Mouse (Mus musculus): Measurements from ENCODE around the gene Lzts2.
A peak's percentile ranks its signal among the peaks of the same experiment; 100 is the strongest.

Lzts2 gene

GRCm38 (mm10) chr19:45048644-45049365, 34.6 kb downstream of the Lzts2 start:
- DNase-seq (ENCODE audit: low read depth, low spot score), result no peak

DNA sequence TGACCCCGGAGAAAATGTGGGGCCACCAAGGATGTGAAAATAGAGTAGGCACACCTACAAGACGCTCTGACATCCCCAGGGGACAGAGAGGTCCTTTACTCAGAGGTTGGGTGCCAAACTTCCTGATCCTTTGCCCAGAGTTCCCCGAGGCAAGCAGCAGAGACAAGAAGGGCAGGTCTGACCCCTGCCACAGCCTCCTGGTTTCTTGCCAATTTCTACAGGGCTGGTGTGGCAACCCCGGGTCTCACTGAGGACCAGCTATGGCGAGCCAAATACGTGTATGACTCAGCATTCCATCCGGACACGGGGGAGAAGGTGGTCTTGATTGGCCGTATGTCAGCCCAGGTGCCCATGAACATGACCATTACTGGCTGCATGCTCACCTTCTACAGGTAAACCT, 35.3 kb downstream of the Lzts2 start:
- no peak for DNase-seq (ENCODE audit: low read depth, low spot score)

DNA sequence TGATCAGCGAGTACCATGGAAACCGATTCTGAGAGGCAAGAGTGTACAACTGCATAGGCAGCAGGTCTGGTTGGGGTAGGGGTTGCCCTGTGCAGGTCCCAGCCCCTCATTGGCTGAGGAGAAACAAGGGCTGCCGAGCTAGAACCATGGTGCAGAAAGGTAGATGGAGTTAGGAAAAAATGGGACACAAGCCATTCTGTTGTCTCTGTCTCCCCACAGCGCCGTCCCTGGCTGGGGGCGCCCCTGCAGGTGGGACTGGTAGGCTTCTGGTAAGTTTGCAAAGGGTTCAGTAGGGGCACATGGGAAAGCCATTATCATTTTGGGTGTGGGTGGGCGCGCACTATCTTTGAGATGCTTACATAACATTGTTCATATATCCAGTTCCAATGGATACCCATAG, 39.2 kb downstream of the Lzts2 start:
- no peak for DNase-seq (ENCODE audit: low read depth, low spot score)

- DNase-seq (ENCODE audit: low read depth, low spot score), result no peak
These were observed 40.9 kb downstream of the Lzts2 start for GRCm38 (mm10) chr19:45054892-45055690.

DNA sequence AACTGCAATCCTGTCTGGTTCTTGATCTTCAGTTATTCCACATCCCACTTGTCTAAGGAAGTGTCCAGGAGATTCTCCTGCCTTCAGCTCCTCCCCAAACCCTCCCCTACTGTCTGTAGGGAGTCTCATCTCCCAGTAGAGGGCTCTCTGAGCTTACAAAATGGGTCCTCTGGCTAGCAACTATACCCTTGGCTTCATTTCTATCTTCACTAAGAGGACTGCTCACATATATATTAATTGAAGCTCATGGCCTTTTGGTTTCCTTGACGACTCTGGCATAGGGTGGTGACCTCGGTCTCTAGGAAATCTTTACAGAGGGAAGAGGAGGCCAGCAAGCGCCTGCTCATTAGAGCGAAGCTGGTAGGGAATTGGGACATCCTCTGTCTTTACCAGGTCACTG, 42.1 kb downstream of the Lzts2 start:
- peak; percentile 73 for DNase-seq (ENCODE audit: low read depth, low spot score)

DNA sequence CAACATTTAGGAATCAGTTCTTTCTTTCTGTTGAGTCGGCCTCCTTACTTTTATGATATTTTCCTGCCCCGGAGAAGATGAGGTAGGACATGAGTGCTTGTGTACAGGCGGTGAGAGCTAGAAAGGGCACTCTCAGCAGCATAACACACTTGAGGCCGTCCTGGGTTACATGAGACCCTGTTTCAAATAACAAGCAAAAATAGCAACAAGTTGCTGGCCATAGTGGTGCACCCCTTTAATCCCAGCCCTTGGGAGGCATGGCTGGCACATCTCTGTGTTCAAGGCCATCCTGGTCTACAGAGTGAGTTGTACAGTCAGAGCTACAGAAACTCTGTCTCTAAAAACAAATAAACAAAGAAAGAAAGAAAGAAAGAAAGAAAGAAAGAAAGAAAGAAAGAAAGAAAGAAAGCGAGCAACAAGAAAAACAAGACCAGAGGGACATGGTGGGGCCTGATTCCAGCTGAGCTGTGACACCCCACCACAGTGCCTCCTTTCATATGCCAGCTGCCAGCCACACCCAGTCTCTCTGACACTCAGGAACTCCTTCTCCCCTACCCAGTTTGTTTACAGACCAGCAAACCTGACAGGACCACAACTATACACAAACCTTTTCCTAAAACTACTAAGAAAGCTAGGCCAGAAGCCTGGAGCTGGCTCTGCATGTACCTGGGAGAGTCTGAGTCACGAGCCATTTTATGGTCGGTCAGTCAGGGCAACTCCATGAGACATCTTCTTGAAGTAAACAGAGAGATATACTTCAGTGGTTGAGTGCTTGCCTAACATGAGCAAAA, 42.9 kb downstream of the Lzts2 start:
- no peak for DNase-seq (ENCODE audit: low read depth, low spot score)

DNA sequence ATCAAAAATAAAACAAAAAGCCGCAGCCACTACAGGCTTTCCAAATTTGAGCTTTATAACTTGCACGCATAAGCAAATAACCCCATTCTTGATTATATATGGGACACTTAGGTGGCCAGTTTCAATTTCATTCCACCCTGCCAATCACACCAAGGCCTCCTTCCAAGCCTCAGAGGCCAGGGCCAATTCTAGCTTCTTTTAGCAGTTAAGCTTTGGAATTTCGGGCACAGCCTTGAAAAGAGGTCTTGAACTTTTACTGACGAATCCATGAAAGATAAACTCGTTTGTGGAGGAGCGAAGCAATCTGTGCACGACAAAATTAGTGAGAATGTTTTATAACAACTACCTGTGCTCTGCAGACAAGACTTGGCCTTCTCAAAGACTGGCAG, 43.5 kb downstream of the Lzts2 start:
- DNase-seq (ENCODE audit: low read depth, low spot score), result no peak

- DNase-seq (ENCODE audit: low read depth, low spot score), result peak; percentile 97
These were observed 44.1 kb downstream of the Lzts2 start for GRCm38 (mm10) chr19:45058113-45058839.

- DNase-seq (ENCODE audit: low read depth, low spot score), result no peak
These were observed 44.6 kb downstream of the Lzts2 start for GRCm38 (mm10) chr19:45058841-45059240.

- DNase-seq (ENCODE audit: low read depth, low spot score), result peak; percentile 75
These were observed 49.5 kb downstream of the Lzts2 start for GRCm38 (mm10) chr19:45063565-45064292.

DNA sequence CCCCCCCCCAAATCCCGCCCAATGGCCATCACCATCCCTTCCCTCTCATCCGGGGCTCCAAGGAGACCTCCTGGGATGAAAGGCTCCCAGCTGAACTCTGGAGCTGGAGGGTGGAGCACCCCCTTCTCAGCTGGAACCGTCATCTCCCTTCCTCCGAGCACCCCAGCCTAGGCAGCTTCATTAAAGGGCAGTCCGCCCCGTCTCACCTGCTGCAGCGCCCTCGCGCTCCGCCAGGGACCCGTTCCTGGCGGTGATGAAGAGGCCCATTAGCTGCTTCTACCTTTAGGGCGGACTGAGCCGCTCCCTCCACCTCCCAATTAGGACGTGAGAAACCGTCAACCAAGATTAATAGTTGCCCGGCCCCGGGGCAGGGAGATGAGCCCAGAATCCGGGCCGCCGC, 51.0 kb downstream of the Lzts2 start:
- peak; percentile 67 for DNase-seq (ENCODE audit: low read depth, low spot score)

GRCm38 (mm10) chr19:45067170-45067569, 53.0 kb downstream of the Lzts2 start:
- no peak for DNase-seq (ENCODE audit: low read depth, low spot score)

- DNase-seq (ENCODE audit: low read depth, low spot score), result no peak
These were observed 53.7 kb downstream of the Lzts2 start for GRCm38 (mm10) chr19:45067758-45068510.

DNA sequence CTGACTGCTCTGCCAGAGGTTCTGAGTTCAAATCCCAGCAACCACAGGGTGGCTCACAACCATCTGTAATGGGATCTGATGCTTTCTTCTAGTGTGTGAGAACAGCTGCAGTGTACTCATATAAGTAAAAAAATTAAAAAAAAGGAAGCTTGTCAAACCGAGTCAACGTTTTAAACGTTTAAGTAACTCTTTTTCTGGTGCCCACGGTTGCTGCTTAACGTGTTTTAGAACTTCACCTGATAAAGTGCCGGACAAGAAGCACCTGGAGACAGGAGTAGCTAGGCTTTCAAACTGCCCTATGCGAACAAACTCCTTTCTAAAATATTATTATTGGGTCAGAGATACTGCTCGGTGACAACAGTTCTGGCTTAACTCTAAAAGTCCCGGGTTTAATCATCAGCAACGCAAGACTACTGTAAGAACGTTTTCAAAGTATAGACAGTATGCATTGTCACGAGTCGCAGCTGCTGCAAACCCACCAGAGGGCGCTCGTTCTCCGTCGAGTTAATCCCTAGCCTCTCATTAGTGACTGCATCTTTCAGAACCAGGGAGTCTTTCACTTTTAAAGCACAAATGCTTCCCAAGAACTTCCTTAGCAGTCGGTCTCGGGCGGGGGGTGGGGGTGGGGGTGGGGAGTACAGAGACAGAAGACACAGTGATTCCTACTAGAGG, 59.8 kb downstream of the Lzts2 start:
- peak; percentile 90 for DNase-seq (ENCODE audit: low read depth, low spot score)

GRCm38 (mm10) chr19:45074580-45075322, 60.5 kb downstream of the Lzts2 start, which contains the start of gene Kazald1:
TSS of gene Kazald1 (plus strand) at chr19:45075241.
- peak; percentile 93 for DNase-seq (ENCODE audit: low read depth, low spot score)

DNA sequence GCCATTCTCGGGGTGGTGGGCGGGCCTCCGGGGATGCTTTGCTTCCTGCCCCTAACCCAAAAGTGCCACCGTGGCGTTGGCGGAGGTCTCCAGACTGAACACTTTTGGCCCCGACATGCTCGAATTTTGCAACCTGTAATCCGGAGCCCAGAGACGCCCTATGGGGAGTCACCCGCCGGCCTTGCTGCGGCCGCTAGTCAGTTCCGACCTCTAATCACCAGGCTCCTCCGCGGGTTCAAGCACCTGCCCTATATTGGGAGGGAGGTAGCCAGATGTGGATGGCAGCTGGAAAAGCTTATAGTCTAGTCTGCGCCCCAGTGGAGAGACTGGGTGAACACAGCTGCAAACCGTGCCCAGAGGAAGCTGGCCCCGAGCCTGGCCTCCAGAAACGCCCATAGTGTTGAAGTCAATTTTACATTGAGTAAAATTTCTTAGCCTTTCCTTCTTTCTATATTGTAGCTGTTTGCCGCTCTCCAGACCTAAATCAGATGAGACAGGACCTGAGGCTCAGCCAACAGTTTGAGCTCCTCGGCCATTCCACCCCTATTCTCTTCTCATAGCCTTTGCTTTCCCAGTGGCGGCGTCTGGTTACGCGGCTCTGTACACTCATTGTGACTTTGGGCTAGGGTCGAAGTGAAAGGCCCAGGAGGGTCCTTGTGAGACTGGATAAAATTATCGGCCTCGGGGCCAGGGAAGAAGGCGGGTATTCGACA, 61.3 kb downstream of the Lzts2 start:
- DNase-seq (ENCODE audit: low read depth, low spot score), result peak; percentile 48

- DNase-seq (ENCODE audit: low read depth, low spot score), result no peak
These were observed 61.9 kb downstream of the Lzts2 start for GRCm38 (mm10) chr19:45076036-45076575.

Measured in ZHBTc4 (cell line).